Mouse (Mus musculus) ES-E14 (cell line): ENCODE measurements around the gene Magix.
"Not testable (repeated sequence)": the region's sequence is repeated elsewhere in the genome, so short reads cannot be mapped to it uniquely, and the experiment has no call there.

Experiments used
- CHD2 ChIP-seq: IDR thresholded peaks from 2 replicates; pipeline ENCODE4 v1.6.1; 2014; ENCODE audit warnings: mild to moderate bottlenecking, low read depth, low read length, inconsistent platforms
- HCFC1 ChIP-seq: IDR thresholded peaks from 2 replicates; pipeline ENCODE4 v1.6.1; 2012; ENCODE audit warnings: low read length, inconsistent platforms, borderline replicate concordance; ENCODE audit not compliant: insufficient read depth

GRCm38 (mm10) chrX:7713764-7714134 lies 32.7 kb upstream of the Magix start:
- not testable (repeated sequence) for TF ChIP-seq HCFC1, CHD2
